Mouse (Mus musculus) embryonic fibroblast, embryonic 13.5 days (primary cell): ENCODE measurements at regions not wholly inside any gene's neighbourhood (a gene's known extent, or its start where the extent isn't known, plus 50 kb on each side); places are given as distances from the start of the nearest gene placed in this dataset.

Experiments
- CTCF ChIP-seq: IDR thresholded peaks from 2 replicates; pipeline ENCODE4 v1.5.1; 2011; ENCODE audit warnings: mild to moderate bottlenecking, control low read depth, low read length, moderate library complexity, borderline replicate concordance; ENCODE audit not compliant: insufficient read depth
- POLR2A ChIP-seq: IDR thresholded peaks from 2 replicates; pipeline ENCODE4 v1.6.1; 2011; ENCODE audit warnings: low read depth, mild to moderate bottlenecking, control low read depth, low read length, moderate library complexity

GRCm38 (mm10) chr13:83207513-83207912 lies 296.3 kb upstream of the Mef2c start:
- no peak for TF ChIP-seq POLR2A
- no peak for TF ChIP-seq CTCF
